Mouse (Mus musculus) c-Kit-positive CD71-negative TER-119-negative erythroid progenitor cells, embryonic 14.5 days (primary cell): ENCODE data around the gene Lemd2.
"Not testable (repeated sequence)": the region's sequence is repeated elsewhere in the genome, so short reads cannot be mapped to it uniquely, and the experiment has no call there.

Source experiments
- DNase-seq: peaks from one replicate; pipeline ENCODE4 v3.0.0-alpha.2; 2013; ENCODE audit warnings: low read depth

Lemd2 gene

DNA sequence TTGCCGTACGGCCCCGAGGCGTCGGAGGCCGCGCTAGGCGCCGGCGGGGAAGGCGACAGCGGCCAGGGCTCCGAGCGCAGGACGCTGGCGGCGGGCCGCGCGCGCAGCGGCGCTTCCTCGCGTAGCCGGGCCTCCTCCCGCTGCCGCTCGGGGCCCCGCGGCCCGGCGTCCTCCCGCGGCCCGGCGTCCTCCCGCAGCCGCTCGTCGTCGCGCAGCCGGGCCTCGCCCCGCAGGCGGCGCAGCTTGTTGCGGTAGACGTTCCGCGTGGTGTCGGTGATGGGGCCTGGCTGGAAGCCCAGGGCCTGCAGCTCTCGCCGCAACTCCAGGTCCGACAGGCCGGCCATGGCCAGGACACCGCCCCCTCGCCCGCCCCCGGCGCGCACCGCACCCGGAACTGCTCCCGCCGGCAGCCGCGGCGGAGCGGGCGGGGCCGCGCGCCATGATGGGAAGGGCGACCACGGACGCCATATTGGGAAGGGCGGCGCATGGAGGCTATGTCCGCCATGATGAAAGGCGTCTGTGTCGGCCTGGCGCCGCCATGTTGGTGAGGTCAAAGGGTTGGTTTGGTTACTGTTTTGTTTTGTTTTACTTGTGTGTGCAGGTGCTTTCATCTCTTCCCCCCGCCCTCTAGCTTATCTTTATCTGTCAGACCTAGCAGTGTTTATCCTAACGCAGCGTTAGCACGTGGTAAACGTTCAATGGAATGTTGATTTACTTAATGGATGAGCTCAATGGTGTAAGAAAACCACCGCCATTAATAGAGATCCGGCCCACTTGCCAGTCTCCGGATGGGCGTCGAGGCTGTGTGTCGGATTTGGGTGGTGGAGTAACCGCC lies at the start of gene Lemd2:
Gene Lemd2, minus strand, starts transcription at position 395 of the 835 bp plus-strand sequence.
- peak; percentile 84 for DNase-seq

DNA sequence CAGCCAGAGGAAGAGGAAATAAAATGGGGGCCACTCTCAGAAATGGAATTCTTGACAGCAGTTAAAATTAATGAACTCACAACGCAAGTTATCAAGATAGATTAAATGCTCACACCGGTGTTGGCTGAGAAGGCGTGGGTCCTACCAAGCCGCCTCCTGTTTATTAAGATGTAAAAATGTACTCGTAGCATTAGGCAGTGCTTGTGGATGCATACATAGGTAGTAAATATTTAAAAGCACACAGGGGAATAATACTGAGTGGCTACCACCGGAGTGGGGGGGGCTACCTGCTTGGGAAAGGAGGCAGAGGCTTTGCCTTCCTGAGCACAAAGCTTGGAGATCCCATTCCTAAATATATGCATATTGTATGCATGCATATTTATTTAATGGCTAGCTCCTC lies 46.9 kb upstream of the Lemd2 start:
- no peak for DNase-seq

DNA sequence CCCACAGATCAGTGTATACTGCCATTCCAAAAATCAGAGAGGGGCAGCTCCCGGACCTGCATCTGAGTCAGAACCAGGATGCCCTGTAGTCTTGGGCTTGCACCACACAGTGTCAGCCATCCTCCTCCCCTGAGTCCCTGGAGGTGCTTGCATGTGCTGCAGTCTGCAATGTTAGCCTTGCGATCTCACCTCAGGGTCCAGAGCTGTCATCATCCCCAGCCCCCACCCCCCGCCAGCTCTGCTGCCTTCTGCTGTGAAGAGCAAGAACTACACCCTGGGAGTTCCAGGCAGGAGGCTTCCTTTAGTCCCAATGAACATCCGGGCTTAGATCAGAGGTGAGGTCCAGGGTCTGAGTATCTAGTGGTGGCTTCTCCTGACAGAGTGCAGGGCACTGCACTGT lies 46.2 kb upstream of the Lemd2 start:
- DNase-seq, result no peak

DNA sequence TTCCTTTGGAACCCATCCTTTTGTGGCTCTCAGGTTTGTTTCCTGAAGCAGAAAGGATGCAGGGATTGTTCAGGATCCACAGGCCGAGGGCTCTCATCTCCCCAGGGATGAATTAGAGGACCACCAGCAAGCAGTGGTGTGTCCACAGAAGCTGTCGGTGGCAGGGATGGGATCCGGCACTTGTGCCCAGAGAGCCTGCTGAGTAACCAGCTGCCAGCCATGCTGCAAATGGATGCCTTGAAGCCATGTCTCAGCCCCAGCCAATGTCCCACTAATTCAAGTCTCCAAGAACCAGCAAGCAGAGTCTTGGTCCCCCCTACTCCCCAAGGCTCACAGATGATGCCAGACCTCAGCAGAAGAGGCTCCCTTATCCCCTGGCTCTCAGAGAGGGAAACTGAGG lies 44.8 kb upstream of the Lemd2 start:
- no peak for DNase-seq

DNA sequence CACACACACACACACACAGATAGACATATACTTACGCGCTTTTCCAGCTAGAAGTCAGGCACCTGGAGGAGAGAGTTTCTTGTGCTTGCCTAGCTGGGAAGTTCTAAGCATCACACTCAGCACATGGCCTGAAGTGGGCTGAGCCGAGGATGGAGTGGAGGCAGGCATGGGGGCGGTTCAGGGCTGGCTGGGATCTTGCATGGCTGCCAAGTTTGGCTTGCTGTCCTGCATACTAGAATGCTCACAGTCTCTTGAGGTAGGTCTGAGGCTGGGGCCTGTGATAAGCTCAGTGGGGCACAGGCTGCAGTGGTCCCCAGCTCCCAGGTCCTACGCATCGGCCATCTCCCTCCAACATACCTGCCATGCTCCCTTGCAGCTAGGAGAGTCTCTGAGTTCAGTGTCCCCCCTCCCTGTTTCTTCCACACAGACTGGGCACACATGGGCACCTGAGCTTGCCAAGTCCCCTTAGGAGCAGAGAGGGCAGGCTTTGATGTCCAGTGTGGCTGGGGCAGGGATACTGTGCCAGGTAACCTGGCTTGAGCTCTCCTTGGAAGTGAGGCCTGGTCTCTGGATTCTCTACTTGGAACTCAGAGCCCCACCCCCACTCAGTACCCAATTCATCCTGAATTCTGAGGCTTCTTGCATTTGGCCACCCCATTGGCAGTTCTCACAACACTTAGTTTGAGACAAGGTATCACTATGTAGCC lies 43.6 kb upstream of the Lemd2 start:
- DNase-seq, result no peak

DNA sequence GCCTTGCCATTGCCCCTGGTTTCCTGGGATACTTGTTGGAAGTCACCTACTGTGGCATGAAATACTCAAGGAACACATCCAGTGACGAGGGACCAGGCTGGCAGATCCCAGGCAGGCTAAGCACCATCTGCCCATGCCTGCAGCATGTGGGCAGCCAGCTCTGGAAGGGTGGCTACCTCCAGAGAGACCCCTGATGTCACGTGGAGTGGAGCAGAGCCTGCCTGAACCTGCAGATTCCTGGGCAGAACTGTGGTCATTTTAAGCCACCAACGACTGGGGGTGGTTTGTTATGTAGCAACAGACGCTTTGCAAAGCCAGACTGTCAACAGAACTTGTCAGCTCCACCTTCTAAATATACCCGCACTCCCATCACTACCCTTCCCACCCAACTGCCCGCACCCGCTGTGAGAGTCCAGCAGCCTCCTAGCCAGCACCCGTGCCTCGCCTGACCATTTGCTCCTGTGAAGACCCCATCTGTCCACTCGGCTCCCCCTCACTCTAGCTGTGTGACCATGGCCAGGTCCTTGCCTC lies 41.6 kb upstream of the Lemd2 start:
- DNase-seq, result no peak

DNA sequence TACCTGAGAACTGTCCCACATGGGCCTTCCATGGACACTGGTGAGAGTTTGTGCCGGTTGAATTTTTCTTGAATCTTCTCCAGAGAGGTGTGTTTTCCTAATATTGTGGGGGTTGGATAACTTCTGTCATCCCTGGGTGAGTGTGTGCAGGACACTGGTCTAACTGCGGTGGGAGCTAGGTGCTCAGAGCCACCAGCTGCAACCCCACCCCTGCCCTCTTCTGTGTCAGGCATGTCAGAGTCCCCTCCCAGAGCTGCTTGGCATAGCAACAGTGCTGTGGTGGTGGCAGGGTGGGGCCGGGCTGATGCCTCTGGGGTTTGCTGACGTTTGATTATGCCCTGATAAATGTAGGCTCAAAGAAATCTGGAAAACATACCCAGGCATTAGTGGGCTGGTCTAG lies 40.6 kb upstream of the Lemd2 start:
- no peak for DNase-seq

DNA sequence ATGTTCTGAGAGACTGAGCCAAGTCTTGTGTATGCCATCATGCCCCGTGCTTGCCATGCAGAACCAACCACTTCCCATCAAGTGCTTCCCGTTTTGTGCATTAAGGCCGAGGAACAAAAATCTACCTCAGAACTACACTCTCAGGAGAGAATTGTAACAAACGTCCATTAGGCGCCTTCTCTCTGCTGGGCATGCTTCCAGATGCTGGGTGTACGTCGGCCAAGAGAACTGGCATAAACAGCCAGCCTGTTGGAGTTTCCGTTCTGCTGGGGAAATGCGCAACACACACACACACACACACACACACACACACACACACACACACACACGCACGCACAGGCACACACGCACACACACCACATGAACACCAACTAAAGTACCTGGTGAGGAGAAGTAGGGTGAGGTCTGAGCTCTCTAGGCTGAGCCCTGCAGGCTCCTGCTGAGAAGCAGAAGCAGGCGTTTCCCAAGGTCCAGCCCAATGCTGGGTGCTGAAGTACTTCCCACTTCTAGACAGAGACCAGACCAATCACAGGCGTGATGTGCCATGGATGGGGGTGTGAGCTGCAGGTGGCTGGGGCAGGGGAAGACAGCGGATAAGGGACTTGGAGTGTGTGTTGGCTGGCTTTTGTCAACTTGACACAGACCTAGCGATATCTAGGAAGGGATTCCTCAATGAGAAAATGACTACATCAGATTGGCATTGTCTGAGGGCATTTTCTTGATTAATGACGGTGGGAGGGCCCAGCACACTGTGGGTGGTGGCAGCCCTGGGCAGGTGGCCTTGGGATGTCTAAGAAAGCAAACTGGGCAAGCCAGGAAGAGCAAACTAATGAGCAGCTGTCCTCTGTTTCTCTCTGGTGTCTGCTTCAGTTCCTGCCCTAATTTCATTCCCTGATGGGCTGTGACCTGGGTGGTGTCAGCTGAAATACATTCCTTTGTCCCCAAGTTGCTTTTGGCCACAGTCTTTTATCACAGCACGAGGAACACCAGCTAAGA lies 38.2 kb upstream of the Lemd2 start:
- DNase-seq, result no peak

DNA sequence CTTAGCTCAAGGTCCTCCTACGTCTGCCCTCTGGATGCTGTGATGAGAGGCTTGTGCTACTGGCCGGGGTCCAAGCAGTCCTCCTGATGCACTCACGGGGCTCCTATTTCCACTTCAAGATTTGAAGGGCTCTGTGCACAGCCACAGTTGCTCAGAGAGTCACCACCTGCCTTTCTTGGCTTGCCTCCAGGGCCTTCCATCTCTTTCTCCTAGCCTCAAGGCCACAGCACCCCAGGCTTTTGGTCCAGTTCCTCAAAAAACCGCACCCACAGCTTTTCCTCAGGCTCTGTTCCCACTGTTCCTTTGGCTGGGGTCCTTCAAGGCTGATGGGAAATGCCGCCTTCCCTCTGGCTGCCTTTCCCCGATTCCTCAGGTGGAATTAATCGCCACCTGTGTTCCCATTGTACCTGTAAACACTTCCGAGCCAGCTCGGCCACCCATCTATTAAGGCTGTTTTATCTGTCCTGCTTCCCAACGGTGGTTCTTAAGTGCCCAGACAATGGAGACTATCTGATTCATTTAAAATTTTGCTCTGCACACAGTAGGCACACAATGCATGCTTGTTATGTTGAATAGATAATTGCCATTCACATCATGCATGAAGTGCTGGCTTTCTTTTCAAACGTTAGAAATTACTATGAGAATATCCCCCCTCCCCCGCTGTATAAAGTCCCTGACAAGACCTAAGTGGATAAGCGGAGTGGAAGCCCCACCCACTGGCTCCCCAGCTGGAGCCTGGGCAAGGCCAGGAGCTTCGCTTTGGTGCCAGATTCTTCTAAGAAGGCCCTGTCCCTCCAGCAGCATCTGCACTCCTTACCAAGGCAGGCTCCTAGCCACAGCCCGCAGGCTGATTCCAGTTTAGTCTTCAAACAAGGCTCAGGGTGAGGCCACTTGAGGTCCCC lies 36.5 kb upstream of the Lemd2 start:
- DNase-seq, result no peak

DNA sequence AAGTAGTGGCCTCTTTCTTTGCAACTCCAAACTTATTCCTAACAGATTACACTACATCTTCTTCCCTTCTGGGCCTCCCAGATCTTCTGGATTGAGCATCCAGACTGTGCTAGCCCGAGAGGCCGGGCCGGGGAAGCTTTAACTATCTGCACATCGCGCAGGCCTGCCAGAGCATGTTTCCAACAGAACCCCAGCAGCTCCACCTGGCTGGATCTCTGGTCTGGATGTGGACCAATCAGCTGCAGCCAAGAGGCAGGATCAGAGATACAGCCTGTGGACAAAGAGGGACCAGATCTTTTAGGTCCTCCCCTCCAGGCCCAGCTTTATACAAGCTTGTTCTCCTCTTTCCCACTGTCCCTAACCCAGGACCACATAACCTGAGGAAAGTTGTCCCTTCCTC lies 35.7 kb upstream of the Lemd2 start:
- DNase-seq, result no peak

DNA sequence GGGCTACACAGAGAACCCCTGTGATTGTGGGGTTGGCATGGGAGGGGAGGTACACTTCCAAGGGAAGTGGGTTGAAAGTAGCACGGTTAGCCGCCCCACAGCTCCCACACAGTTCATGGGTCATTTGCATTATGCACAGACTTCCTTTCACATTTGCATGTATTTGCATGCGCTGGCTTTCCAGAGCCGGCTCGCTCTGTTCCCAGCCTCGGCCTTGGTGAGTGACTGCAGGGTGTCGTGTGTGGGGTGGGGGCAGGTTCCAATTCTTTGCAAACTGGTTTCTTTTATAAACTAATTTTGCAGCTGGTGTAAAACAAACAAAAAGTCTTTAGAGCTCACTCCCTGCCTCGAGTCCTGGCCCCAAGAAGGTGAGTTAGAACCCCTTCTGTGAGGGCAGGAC lies 34.4 kb upstream of the Lemd2 start:
- no peak for DNase-seq

DNA sequence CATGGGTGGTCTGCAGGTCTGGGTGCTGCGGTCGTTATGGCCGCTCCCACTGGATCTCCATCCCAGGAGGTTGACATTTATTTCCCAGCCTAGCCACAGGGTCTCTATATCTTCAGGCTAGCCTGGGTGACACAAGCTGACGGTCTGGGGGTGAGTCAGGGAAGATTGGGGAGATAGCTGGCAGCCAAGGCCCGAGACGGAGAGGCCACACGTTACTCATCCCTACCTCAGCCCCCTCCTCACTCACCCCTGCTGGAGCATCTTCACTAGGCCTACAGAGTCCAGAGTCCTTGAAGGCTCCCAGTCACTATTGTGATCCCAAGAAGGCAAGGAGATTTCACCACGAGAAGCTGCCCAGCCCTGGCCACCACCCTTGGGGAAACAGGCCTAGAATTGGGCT lies 33.5 kb upstream of the Lemd2 start:
- DNase-seq, result no peak

DNA sequence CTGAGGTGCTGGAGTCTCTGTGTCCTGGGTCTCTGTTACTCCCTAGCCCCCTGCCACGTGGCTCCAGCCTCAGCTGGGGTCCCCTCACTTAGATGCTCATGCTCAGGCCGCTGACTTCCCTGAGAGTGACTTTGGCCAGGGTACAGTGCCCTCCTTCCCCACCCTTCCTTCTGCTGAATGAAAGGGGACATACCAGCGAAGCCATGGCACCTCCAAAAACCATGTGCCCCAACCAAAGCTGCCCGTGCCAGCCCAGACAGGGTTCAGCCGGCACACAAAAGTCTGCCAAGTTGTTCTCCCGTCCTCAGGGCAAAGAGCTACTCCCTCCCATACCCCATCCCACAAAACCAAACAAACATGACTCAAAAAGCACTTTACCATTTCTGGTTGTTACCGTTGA lies 29.0 kb upstream of the Lemd2 start:
- DNase-seq, result no peak

DNA sequence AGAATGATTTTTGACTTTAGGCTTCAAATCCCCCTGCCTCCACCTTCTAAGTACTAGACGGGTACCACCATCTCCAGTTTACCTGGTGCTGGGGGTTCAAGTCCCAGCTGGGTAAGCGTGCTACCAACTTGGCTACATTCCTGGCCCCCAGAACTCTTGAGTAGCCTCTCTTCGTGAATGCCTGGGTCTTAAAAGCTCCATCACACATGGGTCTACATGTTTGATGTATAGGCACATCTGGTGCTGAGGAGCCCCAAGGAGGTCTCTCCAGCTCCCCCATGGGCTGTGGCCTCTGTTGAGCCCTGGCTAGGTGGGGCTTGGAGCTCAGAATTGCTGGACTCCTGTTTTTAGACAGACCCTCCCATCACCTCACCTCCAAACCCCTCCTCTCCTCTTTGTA lies 27.9 kb upstream of the Lemd2 start:
- no peak for DNase-seq

DNA sequence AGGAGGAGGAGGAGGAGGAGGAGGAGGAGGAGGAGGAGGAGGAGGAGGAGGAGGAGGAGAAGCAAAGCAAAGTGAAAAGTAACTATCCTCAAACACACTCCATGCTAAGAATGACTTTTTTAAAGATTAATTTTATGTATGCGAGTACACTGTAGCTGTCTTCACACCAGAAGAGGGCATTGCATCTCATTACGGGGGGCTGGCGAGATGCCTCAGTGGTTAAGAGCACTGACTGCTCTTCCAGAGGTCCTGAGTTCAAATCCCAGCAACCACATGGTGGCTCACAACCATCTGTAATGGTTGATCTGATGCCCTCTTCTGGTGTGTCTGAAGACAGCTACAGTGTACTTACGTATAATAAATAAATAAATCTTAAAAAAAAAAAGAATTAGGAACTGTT lies 27.3 kb upstream of the Lemd2 start:
- DNase-seq, result not testable (repeated sequence)

DNA sequence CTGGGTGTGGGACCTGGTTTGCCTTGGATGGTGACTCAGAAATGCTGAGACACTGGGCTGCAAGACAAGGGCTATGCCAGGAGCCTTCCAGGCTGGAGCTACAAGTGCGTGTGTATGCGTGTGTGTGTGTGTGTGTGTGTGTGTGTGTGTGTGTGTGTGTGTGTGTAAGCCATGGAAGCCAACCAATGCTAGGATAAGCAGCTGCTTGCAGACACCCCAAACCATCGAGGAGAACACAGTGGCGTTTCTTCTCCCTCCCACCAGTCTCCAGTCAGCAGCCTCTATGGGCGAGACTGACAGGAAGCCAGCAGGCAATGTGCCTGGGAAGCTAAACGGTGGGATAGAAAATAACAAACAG lies 26.9 kb upstream of the Lemd2 start:
- DNase-seq, result no peak

DNA sequence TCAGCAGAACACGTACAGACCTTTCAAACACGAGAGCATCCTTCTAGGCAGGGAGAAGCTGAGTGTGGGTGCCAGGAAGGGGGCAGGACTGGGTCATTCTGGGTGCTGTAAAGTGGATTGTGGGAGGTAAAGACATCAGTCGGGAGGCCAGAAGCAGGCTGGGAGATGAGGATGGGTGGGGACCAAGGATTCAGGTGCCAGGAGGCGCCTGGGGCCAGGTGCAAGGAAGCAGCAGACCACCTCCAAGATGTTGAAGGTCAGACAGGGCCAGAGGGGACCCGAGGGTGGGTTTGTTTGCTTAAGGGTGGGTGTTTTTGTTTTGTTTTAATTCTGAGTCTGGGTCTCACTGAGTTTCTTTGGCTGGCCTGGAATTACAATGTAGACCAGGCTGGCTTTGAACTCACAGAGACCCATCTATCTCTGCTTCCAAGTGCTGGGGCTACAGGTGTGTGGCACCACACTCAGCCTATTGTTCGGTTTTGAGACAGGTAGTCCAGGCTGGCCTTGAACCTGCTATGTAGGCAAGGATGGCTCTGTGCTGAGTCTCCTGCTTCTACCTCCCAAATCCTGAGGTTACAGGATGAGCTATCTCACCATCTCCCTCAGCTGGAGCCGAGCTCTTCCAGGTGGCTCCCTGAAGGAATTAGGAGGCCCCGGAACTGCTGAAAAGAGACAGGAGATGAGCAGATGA lies 26.3 kb upstream of the Lemd2 start:
- DNase-seq, result no peak

DNA sequence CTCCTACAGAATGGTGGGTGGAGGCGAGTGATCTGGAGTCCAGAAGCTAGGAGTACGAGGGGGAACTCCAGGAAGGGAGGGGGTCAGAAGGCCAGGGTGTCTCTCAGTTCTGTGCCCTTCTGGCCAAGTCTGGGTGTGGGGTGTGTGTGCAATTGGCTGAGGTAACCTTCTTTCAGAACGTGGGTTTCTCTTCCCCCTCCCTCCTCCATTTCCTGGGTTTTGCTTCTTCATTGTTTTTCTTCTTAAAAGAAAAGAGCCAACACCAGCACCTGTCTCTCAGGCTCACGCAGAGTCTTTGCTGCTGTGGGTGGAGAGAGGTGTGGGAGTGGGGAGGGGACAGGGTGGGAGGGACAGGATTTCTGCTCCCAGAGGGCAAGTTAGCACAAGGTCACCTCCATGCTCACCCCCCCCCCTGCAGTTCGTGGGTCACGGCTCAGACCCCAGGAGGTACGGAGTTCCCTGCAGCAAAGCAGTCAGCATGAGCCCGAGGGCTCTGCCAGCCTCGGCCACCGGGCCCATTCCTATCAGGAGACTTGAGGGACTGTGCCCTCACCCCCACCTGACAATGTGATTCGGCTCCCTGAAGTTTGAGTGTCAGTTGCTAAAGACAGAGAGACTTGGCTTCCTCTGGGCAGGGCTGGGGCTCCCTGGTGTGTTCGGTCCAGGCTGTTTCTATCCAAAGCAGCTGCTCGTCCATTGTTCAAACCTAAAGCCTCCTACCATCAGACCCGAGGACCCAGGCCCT lies 25.6 kb upstream of the Lemd2 start:
- no peak for DNase-seq

DNA sequence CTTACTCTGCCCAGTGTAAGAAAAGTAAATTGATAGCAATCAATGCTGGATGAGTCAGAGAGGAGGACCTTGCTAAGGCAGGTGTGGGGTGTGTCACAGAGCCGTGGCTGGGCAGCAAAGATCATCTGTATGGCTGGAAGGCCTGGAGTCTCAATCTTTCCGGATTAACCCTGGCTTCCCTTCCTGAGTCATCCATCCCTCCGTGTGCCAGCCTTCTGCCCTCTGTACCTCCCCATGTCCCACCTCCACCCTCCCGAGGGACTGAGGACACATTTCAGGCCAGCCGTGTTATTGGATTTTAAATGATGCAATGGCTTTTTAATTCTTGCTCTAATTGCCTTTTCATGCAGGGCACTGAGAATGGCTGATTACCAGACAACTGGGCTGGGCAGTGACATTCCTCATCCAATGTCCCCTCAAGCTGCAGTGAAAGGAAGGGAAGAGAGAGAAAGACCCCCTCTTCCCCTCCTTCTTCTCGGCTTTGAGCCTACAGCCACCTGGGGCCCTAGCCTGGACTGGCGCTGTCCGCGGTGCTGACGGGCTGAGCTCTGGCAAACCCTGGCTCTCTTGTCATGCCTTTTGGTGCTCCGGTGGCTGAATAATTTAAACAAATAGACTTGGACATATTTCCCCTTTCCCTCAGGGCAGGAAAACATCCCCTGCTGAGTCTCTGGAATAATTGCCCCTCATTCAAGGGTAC lies 24.1 kb upstream of the Lemd2 start:
- peak; percentile 54 for DNase-seq
